12 mouse cellular contexts compared by ENCODE assay signal in genomic region chr5:144547333-144547878, GRCm38 (mm10). TPM values are rescaled to one million over a fixed set of nuclear protein-coding genes. Genes with fewer than 3 reads are reported as not detected.
DNase-seq lines count a peak whose midpoint lies in the region; ATAC-seq lines count a peak whose summit lies in the region.
"Had no signal": no experiment of that assay in that cellular context is flagged by ENCODE, and none has a peak within 500 bp of the region (broad histone marks: within the 10 kb centered on the region; RNA-seq: fewer than 3 reads in every experiment).

No protein-coding gene starts in this region.

- no peak overlapping the region for H3K27ac ChIP-seq in heart, embryonic 13.5 days (replicated peaks)
- no peak overlapping the region for H3K27ac ChIP-seq in embryonic facial prominence, embryonic 12.5 days
- H3K27ac ChIP-seq in hindbrain, embryonic 16.5 days (ENCODE audit: low read depth, low read length), result no peak overlapping the region
- H3K27ac ChIP-seq in neural tube, embryonic 11.5 days (ENCODE audit: low read depth, low read length), result no peak overlapping the region

- 17% methylated on average over 9 of the region's 9 CpGs for WGBS in heart, embryonic 13.5 days
- WGBS in embryonic facial prominence, embryonic 12.5 days, result 12% methylated on average over 9 of the region's 9 CpGs
- WGBS in hindbrain, embryonic 16.5 days, result 11% methylated on average over 9 of the region's 9 CpGs
- WGBS in neural tube, embryonic 11.5 days, result 21% methylated on average over 9 of the region's 9 CpGs

- ATAC-seq in heart, embryonic 13.5 days (ENCODE audit: extremely low read depth, insufficient number of reproducible peaks, low FRiP score, low TSS enrichment), result no peak
- no peak for ATAC-seq in embryonic facial prominence, embryonic 12.5 days (ENCODE audit: insufficient number of reproducible peaks, insufficient read depth, low FRiP score, low TSS enrichment)
- ATAC-seq in hindbrain, embryonic 16.5 days, result no peak
- ATAC-seq in neural tube, embryonic 11.5 days (ENCODE audit: insufficient read depth, low FRiP score, low TSS enrichment), result no peak

- peak overlapping the region; percentile 65 for H3K4me2 ChIP-seq in heart, embryonic 13.5 days
- peak overlapping the region; percentile 49; the same call in 1 of the 2 replicates for H3K4me2 ChIP-seq in embryonic facial prominence, embryonic 12.5 days (replicated peaks)
- H3K4me2 ChIP-seq in hindbrain, embryonic 16.5 days (ENCODE audit: low read length), result peak overlapping the region; percentile 77
- peak overlapping the region; percentile 52 for H3K4me2 ChIP-seq in neural tube, embryonic 11.5 days (ENCODE audit: low read depth)

- H3K9me3 ChIP-seq in heart, embryonic 13.5 days, result no peaks in the 10 kb centered on the region
- no peaks in the 10 kb centered on the region for H3K9me3 ChIP-seq in embryonic facial prominence, embryonic 12.5 days
- no peaks in the 10 kb centered on the region for H3K9me3 ChIP-seq in hindbrain, embryonic 16.5 days (ENCODE audit: control insufficient read depth, low read length)
- H3K9me3 ChIP-seq in neural tube, embryonic 11.5 days (ENCODE audit: control insufficient read depth, low read length), result no peaks in the 10 kb centered on the region

- intact Hi-C loops in heart, postnatal 25 days (cut with DNase I), result no loop called here

- no peak overlapping the region for H3K9ac ChIP-seq in heart, embryonic 13.5 days
- no peak overlapping the region for H3K9ac ChIP-seq in embryonic facial prominence, embryonic 12.5 days
- no peak overlapping the region for H3K9ac ChIP-seq in hindbrain, embryonic 16.5 days (ENCODE audit: low read depth, low read length)
- H3K9ac ChIP-seq in neural tube, embryonic 11.5 days (ENCODE audit: low read length), result no peak overlapping the region

- no peaks in the 10 kb centered on the region for H3K36me3 ChIP-seq in heart, embryonic 13.5 days
- no peaks in the 10 kb centered on the region for H3K36me3 ChIP-seq in embryonic facial prominence, embryonic 12.5 days
- H3K36me3 ChIP-seq in hindbrain, embryonic 16.5 days (ENCODE audit: control insufficient read depth, insufficient read depth, low read length), result no peaks in the 10 kb centered on the region
- no peaks in the 10 kb centered on the region for H3K36me3 ChIP-seq in neural tube, embryonic 11.5 days (ENCODE audit: control insufficient read depth, insufficient read depth, low read length)

- peaks cover 88% of the 10 kb centered on the region for H3K27me3 ChIP-seq in heart, embryonic 13.5 days (replicated peaks)
- peaks cover 51% of the 10 kb centered on the region for H3K27me3 ChIP-seq in embryonic facial prominence, embryonic 12.5 days
- peaks cover 5% of the 10 kb centered on the region for H3K27me3 ChIP-seq in hindbrain, embryonic 16.5 days (replicated peaks; ENCODE audit: control insufficient read depth, insufficient read depth, low read length)
- peaks cover 25% of the 10 kb centered on the region for H3K27me3 ChIP-seq in neural tube, embryonic 11.5 days (ENCODE audit: control insufficient read depth, insufficient read depth, low read length)

- peaks cover 16% of the 10 kb centered on the region; the same call in 1 of the 2 replicates for H3K4me1 ChIP-seq in heart, embryonic 13.5 days
- H3K4me1 ChIP-seq in embryonic facial prominence, embryonic 12.5 days, result peaks cover 4% of the 10 kb centered on the region; the same call in 1 of the 2 replicates
- peaks cover 11% of the 10 kb centered on the region; the same call in 1 of the 2 replicates for H3K4me1 ChIP-seq in hindbrain, embryonic 16.5 days (ENCODE audit: control insufficient read depth, insufficient read depth, low read depth, low read length)
- peaks cover 21% of the 10 kb centered on the region for H3K4me1 ChIP-seq in neural tube, embryonic 11.5 days (ENCODE audit: control insufficient read depth, insufficient read depth, low read length)

- no peak for DNase-seq in heart, postnatal 25 days (ENCODE audit: low spot score)
- DNase-seq in neural tube, embryonic 11.5 days (ENCODE audit: low spot score), result no peak
- DNase-seq in MN1 (ENCODE audit: low spot score), result no peak
- DNase-seq in ovary, postnatal 36 days (ENCODE audit: low spot score), result no peak
- no peak for DNase-seq in B cell, adult 2 months
- DNase-seq: adrenal gland, postnatal 14 days; thymus, postnatal 25 days had no signal

- H3K4me3 ChIP-seq in heart, embryonic 13.5 days, result peak overlapping the region; percentile 36
- no peak overlapping the region for H3K4me3 ChIP-seq in embryonic facial prominence, embryonic 12.5 days
- peak overlapping the region; percentile 50 for H3K4me3 ChIP-seq in hindbrain, embryonic 16.5 days (ENCODE audit: low read length)
- peak overlapping the region; percentile 28; the same call in 1 of the 2 replicates for H3K4me3 ChIP-seq in neural tube, embryonic 11.5 days (ENCODE audit: low read depth, low read length)

RNA-seq across cellular contexts. Expression of gene Nptx2, which starts 1.7 kb away (rescaled TPM):
- 0.09 and 0.14 TPM in 2 replicates for polyA plus RNA-seq in heart, embryonic 13.5 days (2015; fragmentation: Nextera tagmentation; extraction: Ambion mirVana)
- under 1 TPM in 1 of 2 experiments, not detected in 1; 0.10 TPM for total RNA-seq in heart, postnatal 25 days (2021)
- 0.78 and 0.85 TPM in 2 replicates for polyA plus RNA-seq in embryonic facial prominence, embryonic 12.5 days (2016; fragmentation: Nextera tagmentation; extraction: Ambion mirVana)
- polyA plus RNA-seq in hindbrain, embryonic 16.5 days (2015; fragmentation: Nextera tagmentation; extraction: Ambion mirVana), result 6.6 TPM in 2 replicates
- 2.8 TPM in 2 replicates for polyA plus RNA-seq in neural tube, embryonic 11.5 days (2014; fragmentation: Nextera tagmentation; extraction: Ambion mirVana)
- total RNA-seq: CH12.LX had no signal
- polyA plus RNA-seq: heart, postnatal 0 days had no signal
